Mouse (Mus musculus): ENCODE measurements at regions not wholly inside any gene's neighbourhood (a gene's known extent, or its start where the extent isn't known, plus 50 kb on each side); places are given as distances from the start of the nearest gene placed in this dataset.

- TF ChIP-seq CTCF (IDR thresholded peaks at IDR 0.05; ENCODE audit: low read depth): no peak
- TF ChIP-seq EP300 (IDR thresholded peaks at IDR 0.05; ENCODE audit: low read depth): no peak
Measured at GRCm38 (mm10) chr16:15252666-15253347, 64.5 kb upstream of the Gm21897 start.
